Mouse (Mus musculus) E14TG2a.4 (cell line): ENCODE data around the gene Gm49387.

ENCODE experiments used
- CTCF ChIP-seq: conservative IDR thresholded peaks from 2 replicates; pipeline ENCODE4 v1.5.1; 2014; ENCODE audit warnings: low read length
- POU5F1 ChIP-seq: IDR thresholded peaks from 2 replicates; pipeline ENCODE4 v1.6.1; 2014; ENCODE audit warnings: low read length, borderline replicate concordance

DNA sequence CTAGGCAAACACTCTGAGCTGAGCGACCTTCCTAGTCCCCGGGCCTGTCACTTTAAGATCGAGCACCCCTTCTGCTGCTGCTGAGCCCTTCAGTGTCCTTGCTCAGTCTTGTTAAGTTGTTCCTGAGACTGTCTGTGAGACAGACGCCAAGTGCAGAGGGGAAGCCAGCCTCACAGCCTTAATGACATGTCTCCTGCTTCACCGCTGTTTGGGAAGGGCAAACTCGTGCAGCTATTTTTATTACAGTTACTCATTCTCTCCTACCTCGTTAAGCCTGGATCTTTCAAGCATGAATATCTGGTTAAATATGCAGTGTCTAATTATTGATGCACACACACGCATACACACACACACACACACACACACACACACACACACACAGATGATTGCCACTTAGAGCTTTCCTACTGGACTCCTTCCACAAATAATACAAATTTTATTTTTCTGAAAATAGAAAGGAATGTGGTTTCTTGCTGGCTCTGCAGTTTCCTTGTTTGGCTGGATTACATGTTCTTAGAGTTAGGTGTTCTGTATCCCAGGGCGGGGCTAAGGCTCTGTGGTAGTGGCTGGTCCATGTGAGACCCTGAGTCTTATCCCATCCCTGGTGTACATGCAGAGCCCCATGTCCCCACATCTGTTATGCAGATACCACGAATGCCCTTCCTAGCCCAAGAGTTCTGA, 19.0 kb upstream of the Gm49387 start:
- no peak for TF ChIP-seq CTCF
- no peak for TF ChIP-seq POU5F1
